Mouse (Mus musculus) heart, adult 2 months (tissue): ENCODE data around the gene Srgap3.

Experiments
- CTCF ChIP-seq: fragments of 200-600 bp; IDR thresholded peaks from 2 replicates; pipeline ENCODE4 v1.8.1; 2022; ENCODE audit warnings: antibody characterized with exemption, mild to moderate bottlenecking, moderate library complexity
- EP300 ChIP-seq: fragments of 200-500 bp; IDR thresholded peaks from 2 replicates; pipeline ENCODE4 v1.6.1; 2011; ENCODE audit warnings: low read depth, low read length, control low read depth; ENCODE audit not compliant: insufficient read depth
- POLR2A ChIP-seq: fragments of 200-500 bp; IDR thresholded peaks from 2 replicates; pipeline ENCODE4 v1.6.1; 2011; ENCODE audit warnings: mild to moderate bottlenecking, low read depth, low read length, control low read depth; ENCODE audit not compliant: insufficient read depth

GRCm38 (mm10) chr6:112700392-112700791 lies 246.7 kb downstream of the Srgap3 start:
- TF ChIP-seq CTCF (peak; percentile 99), POLR2A (no peak), EP300 (0 out of 2 replicates have a peak, but pooled peaks have one; percentile 24)
